Mouse (Mus musculus): ENCODE measurements around the gene Pabpn1l.
A peak's percentile ranks its signal among the peaks of the same experiment; 100 is the strongest.

Pabpn1l gene

GRCm38 (mm10) chr8:122622727-122623126, at the start of gene Pabpn1l:
Gene Pabpn1l (minus strand): TSS chr8:122622739.
- no peak for DNase-seq (ENCODE audit: low read depth)

- no peak for DNase-seq (ENCODE audit: low read depth)
Observed at GRCm38 (mm10) chr8:122671894-122672293, 49.4 kb upstream of the Pabpn1l start.

- no peak for DNase-seq (ENCODE audit: low read depth)
Observed at GRCm38 (mm10) chr8:122670718-122671117, 48.2 kb upstream of the Pabpn1l start.

GRCm38 (mm10) chr8:122670001-122670400, 47.5 kb upstream of the Pabpn1l start:
- no peak for DNase-seq (ENCODE audit: low read depth)

GRCm38 (mm10) chr8:122669370-122669769, 46.8 kb upstream of the Pabpn1l start:
- no peak for DNase-seq (ENCODE audit: low read depth)

- DNase-seq (ENCODE audit: low read depth), result no peak
Observed at GRCm38 (mm10) chr8:122667854-122668253, 45.3 kb upstream of the Pabpn1l start.

GRCm38 (mm10) chr8:122666827-122667226, 44.3 kb upstream of the Pabpn1l start:
- no peak for DNase-seq (ENCODE audit: low read depth)

- DNase-seq (ENCODE audit: low read depth), result no peak
Observed at GRCm38 (mm10) chr8:122666338-122666764, 43.8 kb upstream of the Pabpn1l start.

GRCm38 (mm10) chr8:122665667-122666316, 43.3 kb upstream of the Pabpn1l start:
- DNase-seq (ENCODE audit: low read depth), result no peak

- no peak for DNase-seq (ENCODE audit: low read depth)
Observed at GRCm38 (mm10) chr8:122665221-122665620, 42.7 kb upstream of the Pabpn1l start.

- DNase-seq (ENCODE audit: low read depth), result no peak
Observed at GRCm38 (mm10) chr8:122663670-122664069, 41.1 kb upstream of the Pabpn1l start.

- no peak for DNase-seq (ENCODE audit: low read depth)
Observed at GRCm38 (mm10) chr8:122663106-122663505, 40.6 kb upstream of the Pabpn1l start.

GRCm38 (mm10) chr8:122661894-122662293, 39.4 kb upstream of the Pabpn1l start:
- DNase-seq (ENCODE audit: low read depth), result no peak

- DNase-seq (ENCODE audit: low read depth), result peak; percentile 73
Observed at GRCm38 (mm10) chr8:122661138-122661537, 38.6 kb upstream of the Pabpn1l start.

- no peak for DNase-seq (ENCODE audit: low read depth)
Observed at GRCm38 (mm10) chr8:122660022-122660421, 37.5 kb upstream of the Pabpn1l start.

- DNase-seq (ENCODE audit: low read depth), result no peak
Observed at GRCm38 (mm10) chr8:122658807-122659160, 36.2 kb upstream of the Pabpn1l start.

- no peak for DNase-seq (ENCODE audit: low read depth)
Observed at GRCm38 (mm10) chr8:122658149-122658806, 35.7 kb upstream of the Pabpn1l start.

GRCm38 (mm10) chr8:122656056-122656999, 33.8 kb upstream of the Pabpn1l start:
- DNase-seq (ENCODE audit: low read depth), result no peak

- DNase-seq (ENCODE audit: low read depth), result no peak
Observed at GRCm38 (mm10) chr8:122654768-122655167, 32.2 kb upstream of the Pabpn1l start.

- no peak for DNase-seq (ENCODE audit: low read depth)
Observed at GRCm38 (mm10) chr8:122652643-122653042, 30.1 kb upstream of the Pabpn1l start.

GRCm38 (mm10) chr8:122651326-122651921, 28.9 kb upstream of the Pabpn1l start:
- no peak for DNase-seq (ENCODE audit: low read depth)

Measured in fibroblast of lung, adult 2 months (primary cell).